Mouse (Mus musculus) kidney, adult 2 months (tissue): ENCODE data around the gene Bcas1.

Source experiments
- CTCF ChIP-seq: fragments of 200-500 bp; conservative IDR thresholded peaks from 2 replicates; pipeline ENCODE4 v1.5.1; 2011; ENCODE audit warnings: low read depth, mild to moderate bottlenecking, control low read depth, low read length, moderate library complexity, mixed read lengths; ENCODE audit not compliant: insufficient read depth, insufficient read length
- POLR2A ChIP-seq: fragments of 200-500 bp; IDR thresholded peaks from one replicate; pipeline ENCODE4 v1.6.1; 2011; ENCODE audit warnings: low read depth, low read length, control low read depth

GRCm38 (mm10) chr2:170336266-170336760, 91.3 kb downstream of the Bcas1 start:
- no peak for TF ChIP-seq CTCF
- TF ChIP-seq POLR2A, result no peak
